Mouse (Mus musculus): ENCODE data around the gene Rasgrp2. TPM values are rescaled to one million over a fixed set of nuclear protein-coding genes. Genes with fewer than 3 reads are reported as not detected.
A peak's percentile ranks its signal among the peaks of the same experiment; 100 is the strongest.

Rasgrp2 gene
- total RNA-seq, 2 experiments from 2014 or later = 83.3 to 87.2 TPM

DNA sequence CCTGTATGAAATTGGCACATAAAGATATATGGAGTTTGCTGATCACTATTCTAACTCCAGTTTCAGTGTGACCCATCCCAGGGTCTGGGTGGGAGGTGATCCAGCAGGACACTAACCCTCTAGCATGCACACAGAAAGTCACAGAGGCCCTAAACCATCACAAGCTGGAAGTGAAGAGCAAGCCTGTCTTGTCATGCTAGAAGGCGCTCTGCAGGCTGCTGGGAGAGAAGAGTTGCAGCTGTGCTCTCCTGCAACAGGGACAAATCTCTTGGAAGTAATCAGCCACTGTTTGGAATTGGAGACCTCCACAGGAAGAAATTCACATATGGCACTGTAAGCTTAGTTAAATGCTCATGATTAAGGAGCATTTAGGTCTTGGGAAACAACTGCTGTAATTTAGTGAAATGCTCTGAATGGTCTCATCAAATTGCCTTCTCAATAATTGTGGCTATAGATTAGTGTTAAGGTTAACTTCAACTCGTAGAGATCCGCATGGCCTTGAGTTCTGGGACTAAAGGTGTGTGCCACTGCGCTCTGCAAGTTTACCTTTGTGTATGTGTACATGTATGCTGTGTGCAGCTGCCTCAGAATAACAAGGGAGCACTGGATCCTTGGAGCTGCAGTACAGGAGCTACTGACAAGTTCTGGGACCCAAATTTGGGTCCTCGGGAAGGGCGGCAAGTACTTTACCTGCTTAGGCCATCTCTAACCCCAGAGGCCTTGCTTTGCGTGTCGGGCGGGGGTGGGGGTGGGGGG lies 18.6 kb upstream of the Rasgrp2 start:
- DNase-seq (ENCODE audit: low spot score in 2 of 2) = no peak
- intact Hi-C loops (cut with DNase I) = no loop called here

DNA sequence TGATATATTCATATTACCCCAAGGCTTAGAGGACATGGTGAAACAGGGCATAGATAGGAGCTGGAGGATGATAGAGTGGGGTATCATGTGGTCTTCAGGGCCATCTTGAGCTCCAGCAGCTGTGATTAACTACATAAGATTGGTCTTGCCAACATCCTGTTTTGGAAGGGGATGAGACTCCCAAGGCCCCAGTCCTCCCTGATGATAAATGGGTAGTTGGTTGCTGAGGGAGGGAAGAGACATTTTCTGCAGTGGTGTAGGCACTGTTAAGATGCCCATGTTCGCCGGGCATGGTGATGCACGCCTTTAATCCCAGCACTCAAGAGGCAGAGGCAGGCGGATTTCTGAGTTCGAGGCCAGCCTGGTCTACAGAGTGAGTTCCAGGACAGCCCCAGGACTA lies 17.9 kb upstream of the Rasgrp2 start:
- no peak for DNase-seq (ENCODE audit: low spot score in 2 of 2)
- intact Hi-C loops (cut with DNase I) = no loop called here

DNA sequence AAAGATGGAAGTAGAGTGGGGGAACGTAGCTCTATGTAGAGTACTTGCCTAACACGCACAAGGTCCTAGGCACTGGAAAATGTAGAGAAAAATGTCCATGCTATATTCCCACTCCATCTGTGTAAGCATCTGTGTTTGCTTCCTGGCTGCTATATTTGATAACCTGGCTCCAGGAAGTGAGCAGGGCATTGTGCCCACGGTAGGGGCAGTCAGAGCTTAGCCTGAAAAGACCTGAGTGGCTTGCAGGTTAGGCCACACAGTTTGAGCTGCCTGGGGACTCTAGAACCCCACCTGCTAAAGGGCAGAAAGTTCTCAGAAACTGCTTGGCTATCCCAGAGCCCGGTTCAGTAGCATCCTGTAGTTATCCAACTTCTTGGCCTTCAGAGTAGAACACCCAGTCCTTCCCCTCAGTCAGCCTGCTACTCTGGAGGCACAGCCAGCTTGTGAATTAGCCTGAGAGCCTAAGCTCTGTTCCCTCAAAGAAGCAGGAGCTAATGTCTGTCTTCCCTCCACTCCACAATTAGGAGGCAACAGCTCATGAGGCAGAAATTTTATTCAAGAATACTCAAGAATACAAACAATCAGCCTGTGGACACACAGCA lies 16.7 kb upstream of the Rasgrp2 start:
- intact Hi-C loops (cut with DNase I) = no loop called here
- DNase-seq (ENCODE audit: low spot score in 2 of 2) = no peak

DNA sequence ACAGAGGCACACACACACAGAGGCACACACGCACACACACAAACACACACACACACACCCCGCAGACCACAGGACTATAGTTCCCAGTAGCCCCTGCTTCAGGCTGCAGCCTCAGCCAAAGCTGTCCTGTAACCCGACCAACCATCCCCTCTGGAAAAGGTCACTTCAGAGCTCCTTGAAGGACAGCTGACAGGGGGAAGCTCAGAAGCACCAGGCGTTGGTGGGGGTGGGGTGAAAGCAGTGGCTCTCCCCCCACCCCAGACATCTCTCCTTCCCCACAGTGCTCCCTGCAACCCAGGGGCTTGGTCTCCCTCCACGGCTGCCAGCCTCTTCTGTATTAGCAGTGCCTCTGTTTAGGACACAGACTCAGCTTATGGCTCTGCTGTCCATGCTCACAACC lies 15.7 kb upstream of the Rasgrp2 start:
- no peak for DNase-seq (ENCODE audit: low spot score in 2 of 2)
- intact Hi-C loops (cut with DNase I) = no loop called here

DNA sequence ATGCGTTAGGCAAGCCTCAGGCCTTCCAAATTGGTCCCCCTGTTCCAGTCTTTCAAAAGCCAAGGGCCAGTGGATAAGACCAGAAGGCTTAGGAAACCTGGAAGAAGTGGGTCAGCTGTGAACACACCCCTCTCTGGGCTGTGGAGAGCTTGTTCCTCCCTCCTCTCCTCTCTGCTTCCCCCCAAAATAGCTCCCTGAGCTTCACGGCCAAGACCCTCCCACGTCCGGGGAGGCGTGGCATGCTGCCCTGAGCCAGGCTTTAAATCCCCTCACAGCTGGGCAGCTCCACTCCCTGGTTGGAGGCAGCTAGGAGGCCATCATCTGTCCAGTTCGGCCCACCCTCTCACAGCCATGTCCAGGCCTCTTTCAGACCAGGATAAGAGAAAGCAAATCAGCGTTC lies 15.0 kb upstream of the Rasgrp2 start, which contains the start of gene Pygm:
TSS of gene Pygm (plus strand) at position 272 of the 400 bp plus-strand sequence.
- peak; percentile 66 to 69 for DNase-seq (ENCODE audit: low spot score in 2 of 2)
- intact Hi-C loops (cut with DNase I) = no loop called here

DNA sequence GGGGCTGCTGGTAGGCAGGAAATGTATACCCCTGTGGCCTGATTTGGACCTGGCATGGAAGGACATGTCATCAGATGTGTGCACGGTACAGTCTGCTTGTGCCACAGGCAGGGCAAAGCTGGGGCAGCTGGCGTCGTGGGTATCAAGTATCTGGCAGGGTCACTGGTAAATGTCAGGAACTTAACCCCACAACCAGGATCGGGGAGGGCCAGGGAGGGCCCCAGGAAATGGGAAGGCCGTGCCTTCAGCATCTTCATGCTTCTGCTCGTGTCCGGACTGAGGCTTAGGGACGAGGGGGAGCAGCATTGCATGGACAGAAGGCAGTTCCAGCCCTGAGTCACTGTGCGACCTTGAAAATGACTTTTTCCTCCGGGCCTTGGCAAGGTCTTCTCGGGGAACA lies 14.2 kb upstream of the Rasgrp2 start:
- intact Hi-C loops (cut with DNase I) = no loop called here
- no peak for DNase-seq (ENCODE audit: low spot score in 2 of 2)

DNA sequence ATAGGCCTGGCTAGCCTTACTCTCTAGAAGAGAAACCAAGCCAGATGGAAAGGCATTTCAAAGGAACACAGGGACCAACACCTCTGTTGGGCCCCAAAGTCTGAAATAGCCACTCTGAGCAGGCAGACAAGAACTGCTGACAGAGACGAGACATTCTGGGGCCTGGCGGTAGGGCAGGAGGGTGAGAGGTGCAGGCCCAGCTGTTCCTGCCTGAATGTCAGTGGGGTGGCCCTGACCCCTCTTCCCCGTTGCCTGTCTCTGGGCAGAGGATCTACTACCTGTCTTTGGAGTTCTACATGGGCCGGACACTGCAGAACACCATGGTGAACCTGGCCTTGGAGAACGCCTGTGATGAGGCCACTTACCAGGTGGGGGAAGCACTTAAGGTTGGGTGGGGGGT lies 13.7 kb upstream of the Rasgrp2 start:
- no peak for DNase-seq (ENCODE audit: low spot score in 2 of 2)
- intact Hi-C loops (cut with DNase I) = no loop called here

DNA sequence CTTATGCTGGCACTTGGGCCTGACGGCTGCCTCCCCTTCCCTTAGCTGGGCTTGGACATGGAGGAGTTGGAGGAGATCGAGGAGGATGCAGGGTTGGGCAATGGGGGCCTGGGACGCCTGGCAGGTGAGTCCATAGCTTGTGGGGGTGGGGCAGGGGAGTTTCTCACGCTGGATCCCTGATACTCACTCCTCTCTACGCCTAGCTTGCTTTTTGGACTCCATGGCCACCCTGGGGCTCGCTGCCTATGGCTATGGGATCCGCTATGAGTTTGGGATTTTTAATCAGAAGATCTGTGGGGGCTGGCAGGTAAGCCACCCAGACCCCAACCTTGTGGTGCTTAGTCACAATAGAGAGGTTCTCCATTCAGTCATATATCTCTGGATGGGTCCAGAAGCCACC lies 13.3 kb upstream of the Rasgrp2 start:
- intact Hi-C loops (cut with DNase I) = no loop called here
- no peak for DNase-seq (ENCODE audit: low spot score in 2 of 2)

DNA sequence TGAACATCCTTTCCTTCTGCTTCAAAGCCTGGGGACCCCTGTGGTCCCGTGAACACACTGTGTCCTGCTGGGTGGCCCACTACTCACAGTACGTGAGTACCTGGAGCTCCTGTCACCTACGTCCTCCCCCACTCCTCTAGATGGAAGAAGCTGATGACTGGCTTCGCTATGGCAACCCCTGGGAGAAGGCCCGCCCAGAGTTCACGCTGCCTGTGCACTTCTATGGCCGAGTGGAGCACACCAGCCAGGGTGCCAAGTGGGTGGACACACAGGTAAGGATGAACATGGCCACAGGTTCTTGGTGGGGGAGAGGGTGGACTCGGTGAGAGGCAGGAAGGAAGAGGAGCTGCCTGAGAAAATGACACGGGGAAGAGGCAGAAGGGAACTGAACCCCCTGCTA lies 12.9 kb upstream of the Rasgrp2 start:
- intact Hi-C loops (cut with DNase I) = no loop called here

DNA sequence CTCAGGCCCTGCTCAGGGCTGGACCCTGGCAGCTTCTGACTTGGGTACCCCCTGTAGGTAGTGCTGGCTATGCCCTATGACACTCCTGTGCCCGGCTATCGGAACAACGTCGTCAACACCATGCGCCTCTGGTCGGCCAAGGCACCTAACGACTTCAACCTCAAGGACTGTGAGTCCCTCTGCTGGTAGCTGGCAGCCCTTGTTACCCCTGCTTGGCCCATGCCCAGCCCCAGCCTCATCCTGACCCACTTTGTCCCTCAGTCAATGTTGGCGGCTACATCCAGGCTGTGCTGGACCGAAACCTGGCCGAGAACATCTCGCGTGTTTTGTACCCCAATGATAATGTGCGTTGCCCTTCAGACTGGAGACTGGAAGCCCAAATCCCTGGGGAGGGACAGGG lies 11.1 kb upstream of the Rasgrp2 start:
- intact Hi-C loops (cut with DNase I) = no loop called here
- peak in 1 of 2 experiments; percentile 47 for DNase-seq (ENCODE audit: low spot score in 2 of 2)

More for the DNA sequence above, 12.9 kb upstream of the Rasgrp2 start:
- DNase-seq (ENCODE audit: low spot score in 2 of 2) = no peak

DNA sequence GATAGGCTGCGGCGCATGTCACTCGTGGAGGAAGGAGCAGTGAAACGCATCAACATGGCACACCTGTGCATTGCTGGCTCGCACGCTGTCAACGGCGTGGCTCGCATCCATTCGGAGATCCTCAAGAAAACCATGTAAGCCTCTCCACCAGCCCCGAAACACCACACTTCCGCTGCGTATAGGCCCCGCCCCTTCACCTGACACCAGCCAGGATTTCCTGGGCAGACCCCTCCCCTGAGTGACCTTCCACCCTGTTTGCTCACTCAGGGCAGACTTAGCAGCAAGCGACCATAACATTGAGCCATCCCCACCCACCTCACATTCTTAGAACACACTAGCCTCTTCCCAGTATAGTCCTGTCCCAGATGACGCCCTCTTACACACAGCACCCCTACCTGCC lies 9.3 kb upstream of the Rasgrp2 start:
- no peak for DNase-seq (ENCODE audit: low spot score in 2 of 2)
- intact Hi-C loops (cut with DNase I) = no loop called here

DNA sequence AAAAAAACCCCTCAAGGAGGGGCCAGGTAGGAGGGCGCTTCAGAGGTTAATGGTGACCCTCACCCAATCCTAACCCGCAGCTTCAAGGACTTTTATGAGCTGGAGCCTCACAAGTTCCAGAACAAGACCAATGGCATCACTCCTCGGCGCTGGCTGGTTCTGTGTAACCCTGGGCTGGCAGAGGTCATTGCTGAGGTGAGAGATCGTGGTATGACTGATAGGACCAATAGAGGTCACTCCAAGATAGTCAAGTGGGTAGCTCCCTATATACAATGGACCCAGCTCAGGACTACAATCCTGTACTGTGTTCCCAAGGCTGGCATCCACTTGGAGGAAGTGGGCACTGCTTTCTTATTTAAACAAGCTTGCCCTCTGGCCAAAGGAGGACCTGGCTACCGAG lies 8.9 kb upstream of the Rasgrp2 start:
- DNase-seq (ENCODE audit: low spot score in 2 of 2) = no peak
- intact Hi-C loops (cut with DNase I) = no loop called here

DNA sequence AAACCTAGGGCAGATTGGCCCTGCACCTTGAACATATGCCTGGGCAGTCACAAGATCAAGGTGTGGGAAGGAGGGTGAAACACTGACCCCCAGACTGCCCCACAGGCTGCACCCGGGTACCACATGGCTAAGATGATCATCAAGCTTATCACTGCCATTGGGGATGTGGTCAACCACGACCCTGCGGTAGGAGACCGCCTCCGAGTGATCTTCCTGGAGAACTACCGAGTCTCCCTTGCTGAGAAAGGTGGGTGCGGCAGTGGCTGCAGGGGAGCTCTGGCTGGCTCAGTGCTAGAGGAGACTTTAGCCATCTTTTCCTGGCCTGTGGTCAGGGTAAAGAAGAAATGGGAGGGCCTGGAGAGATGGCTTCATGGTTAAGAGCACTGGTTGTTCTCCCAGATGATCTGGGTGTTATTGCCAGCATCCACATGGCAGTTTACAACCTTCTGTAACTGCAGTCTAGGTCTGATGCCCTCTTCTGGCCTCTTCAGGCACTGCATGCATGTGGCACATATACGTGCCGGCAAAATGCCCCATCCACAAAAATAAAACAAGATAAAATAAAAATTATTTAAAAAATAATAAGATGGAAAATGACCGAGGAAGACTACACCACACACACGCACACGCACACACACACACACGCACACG lies 6.3 kb upstream of the Rasgrp2 start:
- no peak for DNase-seq (ENCODE audit: low spot score in 2 of 2)
- intact Hi-C loops (cut with DNase I) = no loop called here

DNA sequence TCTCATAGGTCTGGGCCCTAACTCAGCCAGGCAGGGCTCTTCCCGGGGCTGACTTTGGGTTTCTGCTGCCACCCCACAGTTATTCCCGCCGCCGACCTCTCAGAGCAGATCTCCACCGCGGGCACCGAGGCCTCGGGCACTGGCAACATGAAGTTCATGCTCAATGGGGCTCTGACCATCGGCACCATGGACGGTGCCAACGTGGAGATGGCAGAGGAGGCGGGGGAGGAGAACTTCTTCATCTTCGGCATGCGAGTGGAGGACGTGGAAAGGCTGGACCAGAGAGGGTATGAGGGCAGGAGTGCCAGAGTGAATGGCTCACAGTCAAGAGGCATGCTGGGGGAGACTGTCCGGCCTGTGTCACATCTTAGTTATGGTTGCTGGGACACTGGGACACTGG lies 5.5 kb upstream of the Rasgrp2 start:
- intact Hi-C loops (cut with DNase I) = no loop called here
- DNase-seq (ENCODE audit: low spot score in 2 of 2) = no peak

DNA sequence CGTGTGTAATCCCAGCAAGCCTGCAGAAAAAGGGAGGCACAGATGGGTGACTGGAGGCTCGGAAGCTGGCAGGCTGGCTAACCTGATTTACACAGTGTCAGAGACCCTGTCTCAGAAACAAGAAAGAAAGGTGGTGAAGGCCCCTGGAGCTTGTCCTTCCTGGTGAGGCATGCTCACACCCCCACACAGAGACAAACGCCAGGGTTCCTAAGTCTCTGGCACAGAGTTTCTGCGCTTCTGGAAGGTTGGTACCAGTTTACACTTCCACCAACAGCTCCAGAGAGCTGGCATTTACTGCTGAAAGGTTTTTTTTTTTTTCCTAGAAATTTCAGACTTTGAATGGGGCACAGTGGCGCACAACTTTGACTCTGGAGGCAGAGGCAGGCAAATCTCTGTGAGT lies 2.9 kb upstream of the Rasgrp2 start:
- no peak for DNase-seq (ENCODE audit: low spot score in 2 of 2)
- intact Hi-C loops (cut with DNase I) = no loop called here

DNA sequence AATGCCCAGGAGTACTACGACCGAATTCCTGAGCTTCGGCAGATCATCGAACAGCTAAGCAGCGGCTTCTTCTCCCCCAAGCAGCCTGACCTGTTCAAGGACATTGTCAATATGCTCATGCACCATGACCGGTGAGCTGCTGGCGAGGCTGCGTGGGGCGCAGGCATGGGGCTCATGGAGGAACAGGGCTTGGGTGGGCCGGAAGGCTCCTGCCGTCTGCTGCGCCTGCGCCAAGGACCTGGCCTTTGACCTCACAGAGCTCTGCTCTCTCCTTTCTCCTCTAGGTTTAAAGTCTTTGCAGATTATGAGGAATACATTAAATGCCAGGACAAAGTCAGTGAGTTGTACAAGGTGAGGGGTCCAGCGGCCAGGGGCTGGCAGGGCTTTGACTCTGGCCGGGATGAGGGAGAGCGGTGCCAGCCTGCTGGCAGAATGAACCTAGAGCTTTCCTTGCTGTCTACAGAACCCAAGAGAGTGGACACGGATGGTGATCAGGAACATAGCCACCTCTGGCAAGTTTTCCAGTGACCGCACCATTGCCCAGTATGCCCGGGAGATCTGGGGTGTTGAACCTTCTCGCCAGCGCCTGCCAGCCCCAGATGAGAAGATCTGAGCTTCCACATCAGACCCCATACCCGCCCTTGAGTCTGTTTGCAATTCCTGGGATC lies 1.4 kb upstream of the Rasgrp2 start:
- DNase-seq (ENCODE audit: low spot score in 2 of 2) = no peak
- intact Hi-C loops (cut with DNase I) = no loop called here

DNA sequence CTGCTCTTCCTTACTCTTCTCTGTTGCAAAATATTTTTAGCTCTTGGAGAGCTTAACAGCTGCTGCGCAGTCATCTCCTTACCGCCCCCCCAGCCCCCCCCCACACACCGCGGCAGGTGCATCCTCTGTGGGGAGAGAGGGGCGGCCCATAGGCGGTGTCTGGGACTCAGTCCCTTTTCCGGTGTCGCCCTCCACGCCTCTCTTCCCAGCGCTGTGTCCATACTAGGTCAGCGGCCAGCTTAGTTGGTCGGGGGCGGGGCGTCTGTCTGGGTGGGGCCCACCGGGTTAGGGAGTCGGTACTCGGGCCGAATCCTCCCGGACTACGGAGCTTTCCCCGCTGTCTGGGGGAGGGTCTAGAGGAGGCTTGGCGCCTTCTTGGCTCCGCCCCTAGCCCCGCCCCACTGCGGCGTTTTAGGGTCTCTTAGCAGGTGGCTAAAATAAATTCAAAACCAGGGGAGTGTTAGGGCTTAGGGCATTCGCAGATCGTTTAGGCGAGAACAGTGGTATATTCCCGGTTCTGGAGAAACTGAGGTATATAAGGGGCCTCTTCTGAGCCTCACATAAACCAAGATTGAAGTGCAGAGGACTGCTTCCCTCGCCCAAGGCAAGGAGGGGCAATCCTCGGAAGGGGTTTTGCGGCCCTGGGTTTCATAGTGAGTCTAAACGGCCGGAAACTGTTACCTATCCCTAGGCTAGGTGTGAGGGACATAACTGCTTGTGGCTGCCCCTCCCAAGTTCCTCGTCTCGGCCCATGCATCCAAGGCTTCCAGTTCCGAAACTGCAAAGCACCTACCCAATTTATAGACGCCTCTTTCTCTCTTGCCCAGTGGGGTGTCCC lies 474 bp upstream of the Rasgrp2 start:
- intact Hi-C loops (cut with DNase I) = no loop called here
- peak in 1 of 2 experiments; percentile 64 for DNase-seq (ENCODE audit: low spot score in 2 of 2)

DNA sequence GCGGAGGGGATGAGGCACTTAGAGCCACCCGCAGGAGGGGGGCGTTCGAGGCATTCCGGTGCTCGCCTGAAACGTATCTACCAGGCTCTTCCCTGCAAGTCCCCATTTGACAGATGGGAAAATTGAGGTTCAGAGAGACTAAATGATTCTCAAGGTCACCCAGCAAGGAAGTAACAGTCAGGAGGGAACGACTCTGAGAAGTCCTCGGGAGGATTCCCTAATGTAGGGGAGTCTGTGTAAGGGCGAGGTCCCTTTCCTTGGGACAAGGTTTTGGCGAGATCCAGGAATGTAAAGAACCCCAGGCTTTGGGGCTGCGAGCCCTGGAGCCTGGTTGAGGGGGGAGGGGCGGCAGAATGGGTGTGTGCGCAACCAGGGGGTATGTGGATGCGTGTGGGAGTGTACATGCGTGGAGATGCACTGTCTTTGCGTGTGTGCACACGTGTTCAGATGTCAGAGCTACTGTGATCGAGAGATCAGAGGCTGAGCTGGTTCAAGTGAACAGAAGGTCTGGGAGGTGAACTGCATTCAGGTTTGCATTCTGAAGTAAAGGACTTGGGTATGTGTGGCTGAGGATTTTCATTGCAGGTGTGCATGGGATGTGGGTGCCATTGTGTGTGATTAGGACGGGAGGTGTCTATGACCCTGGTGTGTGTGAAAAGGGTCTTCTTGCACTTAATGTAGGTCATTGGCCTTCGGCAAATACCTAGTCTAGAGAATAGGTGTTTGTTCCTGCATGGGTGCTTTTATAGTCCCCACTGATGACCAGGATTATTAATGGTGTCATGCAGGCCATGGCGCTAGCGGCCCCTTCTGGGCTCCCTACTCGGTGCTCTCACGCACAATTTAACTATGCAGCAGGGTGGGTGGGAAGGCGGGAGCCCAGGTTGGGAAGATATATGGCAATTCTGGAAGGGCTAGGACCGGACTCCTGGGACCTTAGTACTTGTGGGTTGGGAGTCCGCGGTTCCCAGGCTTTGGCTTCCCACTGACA lies 1.3 kb downstream of the Rasgrp2 start:
- intact Hi-C loops (cut with DNase I) = no loop called here
- DNase-seq (ENCODE audit: low spot score in 2 of 2) = peak; percentile 55 to 56

Measured in left cerebral cortex, postnatal 14 days (tissue).